Mouse (Mus musculus) left cerebral cortex, adult 2 months (tissue): ENCODE measurements around the gene Medag. TPM values are rescaled to one million over a fixed set of nuclear protein-coding genes. Genes with fewer than 3 reads are reported as not detected.

Source experiments
- DNase-seq, 2 experiments: peaks; one replicate each; pipeline ENCODE4 v3.0.0; 2021 to 2022; ENCODE audit warnings: low spot score in 2 of 2, mixed read lengths in 1 of 2; ENCODE audit errors: extremely low spot score in 1 of 2
- H3K27ac ChIP-seq: fragments of 200-600 bp; 2 replicates; pipeline ENCODE4 v1.8.1; 2022
- H3K4me3 ChIP-seq: fragments of 200-600 bp; 2 replicates; pipeline ENCODE4 v1.8.1; 2022
- CTCF ChIP-seq: fragments of 200-600 bp; IDR thresholded peaks from 2 replicates; pipeline ENCODE4 v1.8.1; 2022; ENCODE audit warnings: antibody characterized with exemption, mild to moderate bottlenecking, moderate library complexity
- intact Hi-C: fragments of 180-260 bp; cut with DNase I; formaldehyde crosslinking; loops from one replicate; pipeline ENCODE4 v1.15.1; 2025
- total RNA-seq, 2 experiments: library from RNA; stranded (reverse); gene quantifications; 2 replicates each; pipeline ENCODE4 v1.2.3; 2021

Gene Medag
- total RNA-seq, 2 experiments from 2014 or later: 17.1 to 19.1 TPM

- DNase-seq: peak; percentile 12 to 24
- H3K27ac ChIP-seq: peak overlapping the region; percentile 94
- no peak for TF ChIP-seq CTCF
- intact Hi-C loops: loop anchor here (2.0 to 5.0 kb wide), 2 partner anchors 70 to 73 kb away; no protein-coding TSS in a partner anchor
- peak overlapping the region; percentile 45 for H3K4me3 ChIP-seq
Observed at GRCm38 (mm10) chr5:149412194-149412575, 636 bp downstream of the Medag start.

DNA sequence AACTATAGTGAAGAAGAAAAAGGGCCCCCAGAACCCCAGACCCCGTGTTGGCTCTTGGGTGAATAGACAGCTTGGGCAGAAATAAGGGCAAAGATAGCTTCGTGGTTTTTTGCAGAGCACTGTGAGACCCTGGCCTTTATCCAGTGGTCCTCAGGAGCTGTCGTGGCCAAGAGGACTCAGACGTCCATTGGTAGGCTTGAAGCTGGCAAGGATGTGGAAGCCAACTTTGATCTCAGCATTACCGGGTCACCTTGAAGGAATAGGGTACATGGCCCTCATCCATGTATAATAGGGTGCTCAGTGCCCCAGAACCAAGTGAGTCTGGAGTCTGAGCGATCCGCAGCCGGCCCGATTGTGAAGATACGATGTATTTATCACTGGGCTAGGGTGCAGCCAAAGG lies 1.1 kb downstream of the Medag start:
- Histone ChIP-seq H3K27ac (peak overlapping the region; percentile 94), H3K4me3 (peak overlapping the region; percentile 45)
- intact Hi-C loops: loop anchor here (2.0 to 5.0 kb wide), 2 partner anchors 70 to 74 kb away; no protein-coding TSS in a partner anchor
- TF ChIP-seq CTCF: no peak
- DNase-seq: no peak

GRCm38 (mm10) chr5:149414369-149415167 lies 3.0 kb downstream of the Medag start:
- no peak for DNase-seq
- intact Hi-C loops: loop anchor here (5.0 kb wide), 1 partner anchor 68 kb away; no protein-coding TSS in a partner anchor
- Histone ChIP-seq H3K27ac (no peak overlapping the region), H3K4me3 (no peak overlapping the region)
- TF ChIP-seq CTCF: no peak

GRCm38 (mm10) chr5:149417381-149417780 lies 5.8 kb downstream of the Medag start:
- peak; percentile 57 for TF ChIP-seq CTCF
- Histone ChIP-seq H3K27ac (no peak overlapping the region), H3K4me3 (no peak overlapping the region)
- no peak for DNase-seq
- intact Hi-C loops: no loop called here

DNA sequence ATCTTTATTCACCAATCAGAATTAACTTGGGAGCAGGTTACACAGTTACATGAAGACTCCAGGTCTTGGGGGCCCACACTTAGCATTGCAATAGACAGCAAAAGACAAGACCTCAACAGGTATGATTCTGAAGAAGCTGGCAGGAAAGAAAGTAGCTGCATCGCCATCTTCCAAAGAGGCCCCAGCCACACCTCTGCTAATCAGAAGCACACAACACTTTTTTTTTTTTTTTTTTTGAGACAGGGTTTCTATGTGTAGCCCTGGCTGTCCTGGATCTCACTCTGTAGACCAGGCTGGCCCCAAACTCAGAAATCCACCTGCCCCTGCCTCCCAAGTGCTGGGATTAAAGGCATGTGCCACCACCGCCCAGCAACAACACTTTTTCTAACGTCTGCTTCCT lies 15.0 kb downstream of the Medag start:
- no peak for DNase-seq
- no peak overlapping the region for H3K4me3 ChIP-seq
- intact Hi-C loops: no loop called here
- TF ChIP-seq CTCF: no peak
- no peak overlapping the region for H3K27ac ChIP-seq

DNA sequence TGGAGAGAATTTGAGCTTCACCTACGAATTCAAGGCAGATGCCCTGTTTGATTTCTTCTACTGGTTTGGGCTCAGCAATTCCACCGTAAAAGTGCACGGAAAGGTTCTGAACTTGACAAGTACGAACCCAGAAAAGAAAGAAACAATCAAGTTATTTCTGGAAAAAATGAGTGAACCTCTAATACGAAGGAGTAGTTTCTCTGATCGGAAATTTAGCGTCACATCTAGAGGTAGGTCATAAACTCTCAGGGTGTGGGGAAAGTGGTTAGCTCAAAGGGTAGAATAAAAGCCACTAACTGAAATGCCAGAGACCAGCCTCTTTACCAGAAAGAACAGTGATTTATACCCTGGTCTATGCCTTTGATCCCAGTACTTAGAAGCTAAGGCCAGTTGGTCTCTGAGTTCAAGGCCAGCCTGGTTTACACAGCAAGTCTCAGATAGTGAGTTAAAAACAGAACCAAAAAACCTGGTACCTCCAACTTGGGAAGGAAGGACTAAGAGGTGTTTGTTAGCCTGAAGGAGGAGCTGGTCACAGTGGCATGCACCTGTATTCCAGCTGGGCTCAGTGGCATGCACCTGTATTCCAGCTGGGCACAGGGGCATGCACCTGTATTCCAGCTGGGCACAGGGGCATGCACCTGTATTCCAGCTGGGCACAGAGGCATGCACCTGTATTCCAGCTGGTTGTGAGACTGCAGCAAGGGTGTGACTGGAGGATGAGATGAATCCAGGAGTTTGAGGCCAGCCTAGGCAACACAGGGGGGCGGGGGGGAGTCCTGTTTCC lies 15.9 kb downstream of the Medag start:
- TF ChIP-seq CTCF: no peak
- Histone ChIP-seq H3K27ac (no peak overlapping the region), H3K4me3 (no peak overlapping the region)
- intact Hi-C loops: no loop called here
- no peak for DNase-seq

DNA sequence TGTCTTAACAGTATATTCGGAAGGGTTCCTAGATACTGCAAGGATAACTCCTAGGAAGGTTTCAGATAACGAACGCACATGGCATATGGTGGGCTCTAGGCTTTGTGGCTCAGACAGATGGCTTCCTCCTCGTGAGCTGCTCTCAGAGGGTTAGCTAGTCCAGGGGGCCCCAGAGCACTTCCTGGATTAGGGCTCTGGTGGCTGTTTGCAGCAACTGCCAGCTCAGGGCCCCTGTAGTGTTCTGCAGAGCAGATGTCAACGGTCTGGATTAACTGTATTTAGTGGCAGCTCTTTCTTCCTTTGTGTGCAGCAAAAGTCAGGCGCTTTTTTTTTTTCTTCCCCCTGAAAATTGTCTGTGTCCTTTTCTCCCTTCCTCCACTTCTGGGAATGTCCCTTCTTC lies 16.8 kb downstream of the Medag start:
- TF ChIP-seq CTCF: no peak
- no peak overlapping the region for H3K27ac ChIP-seq
- intact Hi-C loops: no loop called here
- no peak overlapping the region for H3K4me3 ChIP-seq
- no peak for DNase-seq

GRCm38 (mm10) chr5:149428810-149429255 lies 17.3 kb downstream of the Medag start:
- DNase-seq: no peak
- H3K27ac ChIP-seq: no peak overlapping the region
- intact Hi-C loops: no loop called here
- TF ChIP-seq CTCF: no peak
- no peak overlapping the region for H3K4me3 ChIP-seq

DNA sequence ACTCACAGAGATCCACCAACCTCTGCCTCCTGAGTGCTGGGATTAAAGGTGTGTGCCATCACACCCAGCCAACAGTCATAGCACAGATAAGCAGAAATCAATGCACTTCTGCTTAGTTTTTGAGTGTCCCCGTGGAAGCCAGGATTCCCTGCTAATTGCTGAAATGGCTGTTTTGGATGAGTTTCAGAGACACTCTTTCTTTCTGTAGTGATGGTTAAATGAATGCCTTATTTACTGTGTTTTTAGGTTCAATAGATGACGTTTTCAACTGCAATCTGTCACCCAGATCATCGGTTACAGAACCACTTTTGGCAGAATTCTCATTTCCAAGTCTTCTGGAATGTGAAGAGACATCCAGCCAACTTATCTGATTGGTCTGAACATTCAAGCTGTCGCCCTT lies 18.0 kb downstream of the Medag start:
- no peak for TF ChIP-seq CTCF
- intact Hi-C loops: no loop called here
- no peak for DNase-seq
- H3K27ac ChIP-seq: no peak overlapping the region
- H3K4me3 ChIP-seq: no peak overlapping the region

DNA sequence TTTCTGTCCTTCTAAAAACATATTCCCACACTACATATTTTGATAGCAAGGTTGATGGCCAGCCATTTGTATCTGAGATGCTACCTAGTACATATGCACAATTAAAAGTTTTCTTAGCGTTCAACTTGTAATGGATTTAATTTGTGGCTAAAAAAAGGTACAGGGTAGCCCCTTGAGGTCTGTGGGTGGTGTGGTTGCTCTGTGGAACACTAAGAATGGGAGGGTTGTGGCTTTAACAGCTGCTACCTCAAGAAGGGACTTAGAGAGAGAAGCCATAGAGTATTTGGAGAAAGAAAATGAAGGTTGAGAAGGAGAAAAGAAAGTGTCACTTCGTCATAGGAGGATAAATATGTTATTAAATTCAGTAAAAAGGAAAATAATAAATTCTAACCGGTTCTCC lies 19.4 kb downstream of the Medag start:
- intact Hi-C loops: no loop called here
- DNase-seq: no peak

GRCm38 (mm10) chr5:149433618-149434017 lies 22.1 kb downstream of the Medag start:
- no peak overlapping the region for H3K4me3 ChIP-seq
- no peak for DNase-seq
- intact Hi-C loops: no loop called here
- no peak for TF ChIP-seq CTCF
- H3K27ac ChIP-seq: no peak overlapping the region

More for the DNA sequence above, 19.4 kb downstream of the Medag start:
- H3K4me3 ChIP-seq: no peak overlapping the region
- H3K27ac ChIP-seq: no peak overlapping the region
- TF ChIP-seq CTCF: no peak

DNA sequence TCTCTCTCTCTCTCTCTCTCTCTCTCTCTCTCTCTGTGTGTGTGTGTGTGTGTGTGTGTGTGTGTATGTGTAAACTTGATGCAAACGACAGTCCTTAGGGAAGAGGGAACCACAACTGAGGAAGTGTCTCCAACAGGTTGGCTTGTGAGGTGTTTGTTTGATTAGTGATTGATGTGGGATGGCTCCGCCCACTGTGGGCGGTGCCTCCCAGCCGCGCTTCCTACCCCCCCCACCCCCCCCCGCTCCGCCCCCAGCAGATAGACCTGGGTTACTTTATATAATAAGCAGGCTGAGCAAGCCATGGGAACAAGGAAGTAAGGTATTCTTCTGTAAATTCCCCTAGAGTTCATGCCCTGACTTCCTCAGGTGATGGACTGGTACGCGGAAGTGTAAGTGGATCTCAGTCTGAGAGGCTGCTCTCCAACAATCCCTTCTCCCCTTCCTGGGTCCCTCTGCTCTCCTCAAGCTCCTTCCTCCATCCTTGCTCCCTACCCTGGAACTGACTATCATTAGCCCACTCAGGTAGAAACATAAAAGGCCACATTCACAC lies 22.7 kb downstream of the Medag start:
- Histone ChIP-seq H3K27ac (no peak overlapping the region), H3K4me3 (no peak overlapping the region)
- TF ChIP-seq CTCF: no peak
- intact Hi-C loops: no loop called here
- DNase-seq: no peak
